Mouse (Mus musculus) right cerebral cortex, postnatal 10 days (tissue): Measurements from ENCODE around the gene H2-M2.
"Not testable (repeated sequence)": the region's sequence is repeated elsewhere in the genome, so short reads cannot be mapped to it uniquely, and the experiment has no call there.

ENCODE experiments used
- DNase-seq, 2 experiments: peaks; one replicate each; pipeline ENCODE4 v3.0.0; 2021; ENCODE audit warnings: low spot score in 2 of 2

The H2-M2 gene

DNA sequence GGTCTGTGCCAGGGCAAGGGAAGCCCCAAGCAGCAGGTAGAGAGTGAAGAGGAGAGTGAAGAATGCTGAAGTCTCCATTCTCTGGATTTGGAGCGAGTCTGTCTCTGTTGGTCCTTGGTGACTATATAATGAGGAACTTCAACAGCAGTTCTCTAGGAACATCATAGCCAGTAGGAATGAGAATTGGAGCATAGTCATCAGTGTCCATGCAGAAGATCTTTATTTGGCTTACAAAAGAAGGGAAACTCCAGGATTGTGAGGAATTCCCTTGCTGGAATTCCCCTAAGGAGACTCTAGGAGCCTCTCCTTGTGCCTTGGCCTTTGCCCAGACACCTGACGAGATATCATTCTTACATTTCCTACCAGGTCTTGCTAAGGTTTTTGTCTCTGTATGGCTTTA, at the start of gene H2-M2:
TSS of gene H2-M2 (minus strand) at position 101 of the 400 bp plus-strand sequence.
- DNase-seq = no peak

DNA sequence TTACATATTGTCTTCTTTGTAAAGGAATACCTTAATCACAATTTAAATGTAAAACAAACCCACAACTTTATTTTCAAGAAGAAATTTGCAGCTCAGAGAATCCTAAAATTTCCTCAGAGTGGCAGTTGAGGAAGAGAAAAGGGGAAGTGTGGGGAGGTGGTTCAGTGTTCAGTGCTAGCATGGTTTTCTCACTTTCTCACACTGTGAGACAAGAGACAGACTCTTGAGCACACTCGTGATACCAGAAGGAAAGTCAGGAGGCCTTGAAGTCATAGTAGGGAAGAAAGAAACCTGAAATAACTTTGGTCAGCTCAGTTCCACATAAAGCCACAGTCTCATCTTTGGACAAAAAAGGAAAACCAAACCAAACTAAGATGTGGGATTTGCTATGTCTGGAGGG, 42.1 kb upstream of the H2-M2 start:
- DNase-seq = not testable (repeated sequence)

DNA sequence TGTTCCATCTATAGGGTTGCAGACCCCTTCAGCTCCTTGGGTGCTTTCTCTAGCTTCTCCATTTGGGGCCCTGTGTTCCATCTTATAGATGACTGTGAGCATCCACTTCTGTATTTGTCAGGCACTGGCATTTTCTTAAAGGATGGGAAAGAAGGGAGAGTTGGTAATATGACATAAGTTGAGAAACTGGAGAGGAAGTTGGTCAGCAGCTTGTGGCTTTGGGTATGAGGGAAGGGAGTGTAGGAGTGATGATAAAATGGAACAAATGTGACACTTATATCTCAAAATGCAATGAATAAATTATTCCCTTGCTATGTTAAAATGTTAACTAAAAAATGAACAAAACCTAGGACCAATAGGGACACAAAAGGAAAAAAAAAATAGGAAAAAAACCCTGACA, 41.3 kb upstream of the H2-M2 start:
- DNase-seq = not testable (repeated sequence)

DNA sequence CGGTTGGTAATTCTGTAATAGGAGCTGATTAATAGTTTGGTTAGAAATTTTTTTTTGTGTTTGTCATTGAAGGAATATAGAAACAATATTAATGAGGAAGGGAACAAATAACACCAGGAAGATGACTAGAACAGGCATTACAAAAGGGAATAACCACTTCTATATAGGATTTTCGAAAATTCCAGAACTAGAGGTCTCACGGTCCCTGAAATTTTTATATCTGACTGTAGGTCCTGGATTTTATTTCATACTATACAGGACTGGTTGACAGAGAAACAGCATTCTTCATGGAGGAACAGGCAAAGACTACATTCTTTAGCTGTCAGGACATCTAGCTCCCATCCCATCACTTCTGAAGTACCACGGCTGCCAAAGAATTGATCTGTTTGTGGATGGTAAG, 24.4 kb upstream of the H2-M2 start, which contains the start of gene Olfr111:
TSS of gene Olfr111 (plus strand) at position 301 of the 400 bp plus-strand sequence.
- no peak for DNase-seq

DNA sequence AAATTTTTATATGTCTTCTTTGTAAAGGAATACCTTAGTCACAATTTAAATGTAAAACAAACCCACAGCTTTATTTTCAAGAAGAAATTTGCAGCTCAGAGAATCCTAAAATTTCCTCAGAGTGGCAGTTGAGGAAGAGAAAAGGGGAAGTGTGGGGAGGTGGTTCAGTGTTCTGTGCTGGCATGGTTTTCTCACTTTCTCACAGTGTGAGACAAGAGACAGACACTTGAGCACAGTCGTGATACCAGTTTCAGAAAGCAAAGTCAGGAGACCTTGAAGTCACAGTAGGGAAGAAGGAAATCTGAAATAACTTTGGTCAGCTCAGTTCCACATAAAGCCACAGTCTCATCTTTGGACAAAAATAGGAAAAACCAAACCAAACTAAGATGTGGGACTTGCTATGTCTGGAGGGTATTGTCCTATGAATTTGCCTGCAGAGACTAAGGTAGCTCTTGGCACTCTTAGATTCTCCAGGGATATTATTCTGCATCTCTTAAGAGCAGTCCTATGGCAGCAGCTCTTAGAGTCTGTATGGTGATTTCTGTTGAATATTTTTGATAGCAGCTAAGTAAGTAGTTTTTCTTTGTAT, 8.7 kb upstream of the H2-M2 start, which contains the start of gene Olfr110:
TSS of gene Olfr110 (plus strand) at position 539 of the 589 bp plus-strand sequence.
- no peak for DNase-seq

DNA sequence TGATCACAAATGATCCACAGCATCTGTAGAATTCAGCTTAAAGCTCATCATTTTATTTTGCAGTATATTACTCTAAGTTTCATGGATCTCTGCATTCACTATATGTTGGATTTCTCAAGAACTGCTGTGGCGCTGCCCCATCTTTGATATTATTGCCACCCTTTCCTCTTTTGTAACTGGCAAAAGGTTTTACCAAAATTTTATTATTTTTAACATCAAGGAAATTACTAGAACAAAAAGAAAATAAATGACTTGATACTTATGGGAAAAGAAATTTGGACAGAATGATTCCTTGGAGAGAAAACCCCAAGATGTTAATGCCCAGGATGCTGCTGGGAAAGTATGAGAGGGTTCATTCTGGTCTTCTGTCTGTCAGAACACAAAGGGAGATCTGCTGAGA, 24.7 kb downstream of the H2-M2 start, which contains the start of gene Olfr109:
TSS of gene Olfr109 (plus strand) at position 301 of the 400 bp plus-strand sequence.
- no peak for DNase-seq

DNA sequence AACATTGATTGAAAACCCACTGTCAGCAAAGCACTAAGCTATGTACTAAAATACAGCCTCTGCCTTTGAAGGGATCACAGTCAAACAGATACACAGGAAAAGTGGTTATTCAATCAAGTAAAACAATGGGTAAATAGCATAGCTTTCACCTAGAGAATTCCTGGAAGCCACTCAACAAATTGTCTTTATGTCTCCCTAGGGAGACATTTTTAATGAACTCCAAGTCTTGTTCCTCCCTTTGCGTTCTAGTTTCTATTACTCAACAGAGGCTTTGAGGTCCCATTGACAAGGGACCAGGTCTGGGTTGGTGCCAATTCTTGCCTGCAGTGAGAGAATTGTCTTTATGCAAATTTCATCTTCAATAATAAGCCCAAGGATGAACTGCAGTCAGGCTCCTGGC, 38.2 kb downstream of the H2-M2 start, which contains the start of gene Olfr108:
TSS of gene Olfr108 (plus strand) at position 301 of the 400 bp plus-strand sequence.
- DNase-seq = no peak
